Mouse (Mus musculus): Measurements from ENCODE around the gene Srsf6. TPM values are rescaled to one million over a fixed set of nuclear protein-coding genes. Genes with fewer than 3 reads are reported as not detected.

Gene Srsf6
- polyA plus RNA-seq, 1 experiment from 2014 or later = 265 TPM

DNA sequence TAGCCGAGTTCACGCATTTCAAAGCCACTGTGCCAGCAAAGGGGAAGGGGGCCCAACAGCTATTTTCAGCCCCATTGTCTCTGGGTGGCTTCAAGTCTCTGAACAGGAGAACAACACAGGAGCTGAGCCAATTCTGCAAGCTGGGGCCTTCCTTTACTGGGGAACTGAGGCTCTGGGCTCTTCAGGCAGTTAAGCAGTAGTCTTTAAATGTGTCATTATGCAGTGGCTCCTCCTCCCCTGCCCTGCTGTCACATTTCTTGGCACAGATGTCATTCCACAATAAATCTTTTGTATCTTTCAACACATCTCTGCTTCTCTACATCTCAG is 30.8 kb upstream of the Srsf6 start:
- WGBS = 15% methylated on average over 2 of the region's 2 CpGs
- Histone ChIP-seq H3K4me3 (ENCODE audit: low read depth, low read length) (no peak overlapping the region), H3K27ac (ENCODE audit: low read depth, low read length) (no peak overlapping the region), H3K4me1 (replicated peaks; ENCODE audit: control insufficient read depth, insufficient read depth, low read length) (no peaks in the 10 kb centered on the region), H3K27me3 (ENCODE audit: control insufficient read depth, insufficient read depth, low read length) (no peaks in the 10 kb centered on the region), H3K9ac (ENCODE audit: low read depth, low read length) (no peak overlapping the region), H3K4me2 (replicated peaks; ENCODE audit: low read depth, low read length) (no peak overlapping the region), H3K9me3 (ENCODE audit: control insufficient read depth, low read length) (no peaks in the 10 kb centered on the region), H3K36me3 (ENCODE audit: control insufficient read depth, insufficient read depth, low read length) (no peaks in the 10 kb centered on the region)
- DNase-seq (ENCODE audit: low spot score) (no peak), ATAC-seq (ENCODE audit: low FRiP score) (no peak)

DNA sequence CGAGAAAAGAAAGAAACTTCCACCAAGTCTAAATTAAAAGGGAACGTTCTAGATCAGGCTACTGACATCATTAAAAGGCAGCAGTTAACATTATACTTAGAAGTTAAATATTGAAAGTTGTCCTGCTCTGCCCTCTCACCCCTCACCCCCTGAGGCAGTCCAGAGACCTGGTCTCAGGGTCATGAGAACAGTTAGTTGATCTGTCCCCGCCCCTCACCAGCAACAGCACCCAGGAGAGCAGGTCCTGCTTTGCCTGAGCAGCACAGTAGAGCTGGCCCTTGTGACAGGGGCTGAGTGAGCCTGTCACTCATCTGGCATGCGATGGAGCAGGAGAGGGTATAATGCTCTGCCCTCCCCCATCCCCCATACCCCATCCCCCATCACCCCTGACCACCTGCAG is 25.4 kb upstream of the Srsf6 start:
- Histone ChIP-seq H3K4me2 (replicated peaks; ENCODE audit: low read depth, low read length) (no peak overlapping the region), H3K27me3 (ENCODE audit: control insufficient read depth, insufficient read depth, low read length) (no peaks in the 10 kb centered on the region), H3K9me3 (ENCODE audit: control insufficient read depth, low read length) (no peaks in the 10 kb centered on the region), H3K36me3 (ENCODE audit: control insufficient read depth, insufficient read depth, low read length) (no peaks in the 10 kb centered on the region), H3K9ac (ENCODE audit: low read depth, low read length) (no peak overlapping the region), H3K4me3 (ENCODE audit: low read depth, low read length) (no peak overlapping the region), H3K27ac (ENCODE audit: low read depth, low read length) (no peak overlapping the region), H3K4me1 (replicated peaks; ENCODE audit: control insufficient read depth, insufficient read depth, low read length) (no peaks in the 10 kb centered on the region)
- WGBS = 78% methylated on average over 4 of the region's 4 CpGs
- no peak for ATAC-seq (ENCODE audit: low FRiP score)
- DNase-seq (ENCODE audit: low spot score) = no peak

DNA sequence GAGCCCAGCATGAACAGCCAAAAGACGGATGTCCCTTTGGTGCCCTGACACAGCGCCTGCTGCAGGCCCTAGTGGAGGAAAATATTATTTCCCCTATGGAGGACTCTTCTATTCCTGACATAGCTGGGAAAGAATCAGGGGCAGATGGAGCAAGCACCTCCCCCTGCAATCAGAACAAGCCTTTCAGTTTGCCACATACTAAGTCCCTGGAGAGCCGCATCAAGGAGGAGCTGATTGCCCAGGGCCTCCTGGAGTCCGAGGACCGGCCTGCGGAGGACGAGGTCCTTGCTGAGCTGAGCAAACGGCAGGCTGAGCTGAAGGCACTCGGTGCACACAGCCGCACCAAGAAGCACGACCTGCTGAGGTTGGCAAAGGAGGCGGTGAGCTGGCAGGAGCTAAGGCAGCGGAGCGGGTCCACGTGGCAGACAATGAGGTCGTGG is 23.3 kb upstream of the Srsf6 start:
- no peaks in the 10 kb centered on the region for H3K27me3 ChIP-seq (ENCODE audit: control insufficient read depth, insufficient read depth, low read length)
- ATAC-seq (ENCODE audit: low FRiP score) (no peak), DNase-seq (ENCODE audit: low spot score) (peak; percentile 27)
- 45% methylated on average over 16 of the region's 16 CpGs for WGBS
- H3K36me3 ChIP-seq (ENCODE audit: control insufficient read depth, insufficient read depth, low read length) = no peaks in the 10 kb centered on the region
- H3K9me3 ChIP-seq (ENCODE audit: control insufficient read depth, low read length) = no peaks in the 10 kb centered on the region
- H3K4me2 ChIP-seq (replicated peaks; ENCODE audit: low read depth, low read length) = no peak overlapping the region
- no peak overlapping the region for H3K4me3 ChIP-seq (ENCODE audit: low read depth, low read length)
- no peak overlapping the region for H3K27ac ChIP-seq (ENCODE audit: low read depth, low read length)
- H3K9ac ChIP-seq (ENCODE audit: low read depth, low read length) = no peak overlapping the region
- no peaks in the 10 kb centered on the region for H3K4me1 ChIP-seq (replicated peaks; ENCODE audit: control insufficient read depth, insufficient read depth, low read length)

DNA sequence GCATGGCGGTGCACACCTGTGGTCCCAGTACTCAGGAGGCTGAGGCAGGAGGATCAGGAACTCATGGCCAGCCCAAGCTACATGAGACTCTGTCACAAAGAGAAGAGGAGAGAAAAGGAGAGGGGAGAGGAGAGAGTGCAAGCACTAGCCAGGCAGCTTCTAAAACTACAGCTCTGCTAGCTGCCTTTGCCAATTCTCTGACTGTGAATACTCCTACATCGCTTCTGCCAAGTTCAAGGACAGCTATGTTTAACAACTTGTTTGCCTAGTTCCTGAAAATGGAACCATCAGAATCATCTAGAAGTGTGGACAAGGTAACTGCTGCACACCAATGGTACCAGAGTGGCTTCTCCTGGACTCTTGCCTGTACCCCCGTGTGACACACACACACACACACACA is 17.3 kb upstream of the Srsf6 start:
- no peaks in the 10 kb centered on the region for H3K9me3 ChIP-seq (ENCODE audit: control insufficient read depth, low read length)
- ATAC-seq (ENCODE audit: low FRiP score) (no peak), DNase-seq (ENCODE audit: low spot score) (no peak)
- H3K27me3 ChIP-seq (ENCODE audit: control insufficient read depth, insufficient read depth, low read length) = no peaks in the 10 kb centered on the region
- no peak overlapping the region for H3K27ac ChIP-seq (ENCODE audit: low read depth, low read length)
- no peaks in the 10 kb centered on the region for H3K36me3 ChIP-seq (ENCODE audit: control insufficient read depth, insufficient read depth, low read length)
- no peak overlapping the region for H3K4me3 ChIP-seq (ENCODE audit: low read depth, low read length)
- no peak overlapping the region for H3K9ac ChIP-seq (ENCODE audit: low read depth, low read length)
- 74% methylated on average over 3 of the region's 3 CpGs for WGBS
- no peak overlapping the region for H3K4me2 ChIP-seq (replicated peaks; ENCODE audit: low read depth, low read length)
- H3K4me1 ChIP-seq (replicated peaks; ENCODE audit: control insufficient read depth, insufficient read depth, low read length) = no peaks in the 10 kb centered on the region

DNA sequence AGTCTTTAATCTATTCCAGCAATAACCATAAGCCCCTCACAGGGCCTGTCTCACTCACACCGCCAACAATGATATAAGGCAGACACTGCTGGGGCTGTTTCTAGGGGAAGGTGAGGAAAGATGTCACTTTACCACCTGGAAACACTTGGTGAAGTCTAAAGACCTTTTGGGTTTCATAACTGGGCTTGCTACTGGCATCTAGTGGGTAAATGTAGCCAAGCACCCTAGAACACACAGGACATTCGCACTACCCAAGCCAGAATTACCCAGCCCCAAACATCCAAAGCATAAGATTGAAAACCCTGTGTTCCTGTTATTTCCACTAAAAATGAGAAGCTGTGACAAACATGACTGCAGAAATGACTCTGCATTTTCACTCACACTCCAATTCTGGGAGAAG is 16.8 kb upstream of the Srsf6 start:
- 74% methylated on average over 2 of the region's 2 CpGs for WGBS

DNA sequence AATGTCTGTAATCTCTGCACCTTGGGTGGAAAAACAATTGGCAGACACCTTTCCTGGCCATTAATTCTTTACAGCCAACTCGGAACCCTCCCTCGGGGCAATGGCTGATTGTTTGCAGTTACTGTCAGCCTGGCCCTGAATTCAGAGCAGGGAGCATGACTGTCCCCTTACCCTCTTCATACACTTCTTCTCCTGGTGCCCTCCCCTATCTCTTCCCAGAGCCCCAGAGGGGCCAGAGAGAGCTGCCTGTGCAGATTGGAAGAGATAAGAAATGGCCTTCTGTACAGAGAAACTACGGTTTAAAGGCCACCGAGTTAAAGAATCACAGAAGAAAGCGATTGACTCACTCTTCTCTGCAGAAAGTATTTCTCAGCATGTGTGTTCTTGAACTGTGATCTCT is 11.4 kb upstream of the Srsf6 start:
- Histone ChIP-seq H3K4me1 (replicated peaks; ENCODE audit: control insufficient read depth, insufficient read depth, low read length) (no peaks in the 10 kb centered on the region), H3K4me3 (ENCODE audit: low read depth, low read length) (no peak overlapping the region), H3K9me3 (ENCODE audit: control insufficient read depth, low read length) (no peaks in the 10 kb centered on the region), H3K9ac (ENCODE audit: low read depth, low read length) (no peak overlapping the region), H3K27me3 (ENCODE audit: control insufficient read depth, insufficient read depth, low read length) (no peaks in the 10 kb centered on the region), H3K4me2 (replicated peaks; ENCODE audit: low read depth, low read length) (no peak overlapping the region), H3K27ac (ENCODE audit: low read depth, low read length) (no peak overlapping the region), H3K36me3 (ENCODE audit: control insufficient read depth, insufficient read depth, low read length) (no peaks in the 10 kb centered on the region)
- no peak for DNase-seq (ENCODE audit: low spot score)
- no peak for ATAC-seq (ENCODE audit: low FRiP score)
- WGBS = 86% methylated on average over 5 of the region's 5 CpGs

More for the DNA sequence above, 16.8 kb upstream of the Srsf6 start:
- H3K9me3 ChIP-seq (ENCODE audit: control insufficient read depth, low read length) = no peaks in the 10 kb centered on the region
- H3K27me3 ChIP-seq (ENCODE audit: control insufficient read depth, insufficient read depth, low read length) = no peaks in the 10 kb centered on the region
- no peak overlapping the region for H3K27ac ChIP-seq (ENCODE audit: low read depth, low read length)
- no peak overlapping the region for H3K9ac ChIP-seq (ENCODE audit: low read depth, low read length)
- DNase-seq (ENCODE audit: low spot score) (no peak), ATAC-seq (ENCODE audit: low FRiP score) (no peak)
- no peaks in the 10 kb centered on the region for H3K36me3 ChIP-seq (ENCODE audit: control insufficient read depth, insufficient read depth, low read length)
- no peak overlapping the region for H3K4me3 ChIP-seq (ENCODE audit: low read depth, low read length)
- no peaks in the 10 kb centered on the region for H3K4me1 ChIP-seq (replicated peaks; ENCODE audit: control insufficient read depth, insufficient read depth, low read length)
- no peak overlapping the region for H3K4me2 ChIP-seq (replicated peaks; ENCODE audit: low read depth, low read length)

DNA sequence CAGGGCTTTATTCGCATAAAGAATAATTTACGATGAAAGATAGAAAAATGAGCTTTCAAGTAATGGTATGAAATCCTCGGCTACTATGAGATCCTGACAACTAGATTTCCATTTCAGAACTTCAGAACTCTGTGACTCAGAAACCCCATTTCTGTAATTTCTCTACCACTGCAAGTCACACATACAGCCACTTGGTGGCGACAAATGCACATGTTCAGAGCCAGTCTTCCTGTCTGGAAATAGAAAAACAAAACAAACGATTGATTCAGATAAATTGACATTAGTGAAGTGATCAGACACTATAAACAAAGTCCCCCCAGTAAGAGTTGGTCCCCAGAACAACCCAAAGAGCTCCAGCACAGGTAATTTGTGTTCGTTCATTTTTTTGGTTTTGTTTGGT is 9.1 kb upstream of the Srsf6 start:
- no peak overlapping the region for H3K27ac ChIP-seq (ENCODE audit: low read depth, low read length)
- H3K4me1 ChIP-seq (replicated peaks; ENCODE audit: control insufficient read depth, insufficient read depth, low read length) = no peaks in the 10 kb centered on the region
- no peaks in the 10 kb centered on the region for H3K9me3 ChIP-seq (ENCODE audit: control insufficient read depth, low read length)
- DNase-seq (ENCODE audit: low spot score) (peak; percentile 70), ATAC-seq (ENCODE audit: low FRiP score) (no peak)
- no peak overlapping the region for H3K4me3 ChIP-seq (ENCODE audit: low read depth, low read length)
- no peaks in the 10 kb centered on the region for H3K36me3 ChIP-seq (ENCODE audit: control insufficient read depth, insufficient read depth, low read length)
- WGBS = 16% methylated on average over 6 of the region's 6 CpGs
- H3K4me2 ChIP-seq (replicated peaks; ENCODE audit: low read depth, low read length) = no peak overlapping the region
- H3K27me3 ChIP-seq (ENCODE audit: control insufficient read depth, insufficient read depth, low read length) = no peaks in the 10 kb centered on the region
- no peak overlapping the region for H3K9ac ChIP-seq (ENCODE audit: low read depth, low read length)

DNA sequence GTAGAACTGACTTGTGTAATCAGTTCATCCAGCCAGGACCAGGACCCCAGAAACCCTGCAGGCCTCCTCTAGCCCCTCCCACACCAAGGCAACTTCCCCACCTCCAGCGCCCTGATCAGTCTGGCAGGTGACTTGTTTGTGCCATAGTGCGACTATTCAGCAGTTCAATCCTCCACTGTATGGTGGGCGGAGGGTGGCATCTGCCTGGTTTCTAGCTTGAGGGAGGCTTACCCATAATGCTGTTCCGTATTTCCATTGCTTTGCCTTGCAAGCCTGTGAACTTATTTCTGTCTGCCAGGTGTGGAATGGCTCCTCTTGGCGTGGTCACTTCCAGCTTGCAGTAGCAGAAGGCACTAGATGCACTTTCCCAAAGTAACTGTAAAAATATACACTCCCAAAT is 8.5 kb upstream of the Srsf6 start:
- Histone ChIP-seq H3K4me2 (replicated peaks; ENCODE audit: low read depth, low read length) (no peak overlapping the region), H3K27ac (ENCODE audit: low read depth, low read length) (no peak overlapping the region), H3K4me3 (ENCODE audit: low read depth, low read length) (no peak overlapping the region), H3K9me3 (ENCODE audit: control insufficient read depth, low read length) (no peaks in the 10 kb centered on the region), H3K27me3 (ENCODE audit: control insufficient read depth, insufficient read depth, low read length) (no peaks in the 10 kb centered on the region), H3K4me1 (replicated peaks; ENCODE audit: control insufficient read depth, insufficient read depth, low read length) (no peaks in the 10 kb centered on the region), H3K9ac (ENCODE audit: low read depth, low read length) (no peak overlapping the region), H3K36me3 (ENCODE audit: control insufficient read depth, insufficient read depth, low read length) (no peaks in the 10 kb centered on the region)
- WGBS = 82% methylated on average over 5 of the region's 5 CpGs
- ATAC-seq (ENCODE audit: low FRiP score) (no peak), DNase-seq (ENCODE audit: low spot score) (no peak)

DNA sequence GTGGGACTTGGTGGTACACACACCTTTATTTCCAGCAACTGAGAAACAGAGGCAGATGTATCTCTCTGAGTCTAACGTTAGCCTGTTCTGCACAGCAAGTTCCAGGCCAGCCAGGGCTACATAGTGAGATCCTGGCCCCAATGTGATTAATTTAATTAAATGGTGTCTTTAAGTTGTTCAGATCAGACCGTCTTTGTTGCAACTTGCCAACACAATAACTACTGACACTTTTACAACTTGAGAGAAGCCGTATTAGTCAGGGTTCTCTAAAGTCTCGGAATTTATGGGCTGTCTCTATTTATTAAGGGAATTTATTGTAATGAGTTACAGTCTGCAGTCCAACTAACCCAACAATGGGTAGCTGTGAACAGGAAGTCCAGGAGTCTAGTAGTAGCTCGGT is 7.2 kb upstream of the Srsf6 start:
- Histone ChIP-seq H3K27ac (ENCODE audit: low read depth, low read length) (no peak overlapping the region), H3K9me3 (ENCODE audit: control insufficient read depth, low read length) (no peaks in the 10 kb centered on the region), H3K4me1 (replicated peaks; ENCODE audit: control insufficient read depth, insufficient read depth, low read length) (no peaks in the 10 kb centered on the region), H3K4me3 (ENCODE audit: low read depth, low read length) (no peak overlapping the region), H3K36me3 (ENCODE audit: control insufficient read depth, insufficient read depth, low read length) (no peaks in the 10 kb centered on the region), H3K4me2 (replicated peaks; ENCODE audit: low read depth, low read length) (no peak overlapping the region), H3K27me3 (ENCODE audit: control insufficient read depth, insufficient read depth, low read length) (no peaks in the 10 kb centered on the region), H3K9ac (ENCODE audit: low read depth, low read length) (no peak overlapping the region)
- DNase-seq (ENCODE audit: low spot score) = no peak
- no peak for ATAC-seq (ENCODE audit: low FRiP score)
- 87% methylated on average over 5 of the region's 5 CpGs for WGBS

Measured in hindbrain, embryonic 11.5 days (tissue).